Mouse (Mus musculus): ENCODE results near the gene Dcdc2b.

Dcdc2b gene

DNA sequence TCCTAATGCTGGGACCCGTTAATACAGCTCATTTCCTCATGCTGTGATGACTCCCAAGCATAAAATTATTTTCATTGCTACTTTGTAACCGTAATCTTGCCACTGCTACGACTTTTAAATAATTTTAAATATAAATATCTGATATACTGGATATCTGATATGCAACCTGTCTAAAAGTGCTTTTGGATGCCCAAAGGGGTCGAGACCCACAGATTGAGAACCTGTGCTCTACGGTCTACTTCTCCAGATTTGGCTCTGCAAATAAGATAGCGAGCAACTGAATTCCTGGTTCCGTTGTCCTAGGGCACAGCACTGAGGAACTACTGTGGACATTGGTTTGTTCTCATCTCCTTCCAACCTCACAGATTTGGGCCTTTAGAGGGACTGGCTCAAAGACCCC is 36.4 kb downstream of the Dcdc2b start:
- no peak for DNase-seq (ENCODE audit: low spot score)

DNA sequence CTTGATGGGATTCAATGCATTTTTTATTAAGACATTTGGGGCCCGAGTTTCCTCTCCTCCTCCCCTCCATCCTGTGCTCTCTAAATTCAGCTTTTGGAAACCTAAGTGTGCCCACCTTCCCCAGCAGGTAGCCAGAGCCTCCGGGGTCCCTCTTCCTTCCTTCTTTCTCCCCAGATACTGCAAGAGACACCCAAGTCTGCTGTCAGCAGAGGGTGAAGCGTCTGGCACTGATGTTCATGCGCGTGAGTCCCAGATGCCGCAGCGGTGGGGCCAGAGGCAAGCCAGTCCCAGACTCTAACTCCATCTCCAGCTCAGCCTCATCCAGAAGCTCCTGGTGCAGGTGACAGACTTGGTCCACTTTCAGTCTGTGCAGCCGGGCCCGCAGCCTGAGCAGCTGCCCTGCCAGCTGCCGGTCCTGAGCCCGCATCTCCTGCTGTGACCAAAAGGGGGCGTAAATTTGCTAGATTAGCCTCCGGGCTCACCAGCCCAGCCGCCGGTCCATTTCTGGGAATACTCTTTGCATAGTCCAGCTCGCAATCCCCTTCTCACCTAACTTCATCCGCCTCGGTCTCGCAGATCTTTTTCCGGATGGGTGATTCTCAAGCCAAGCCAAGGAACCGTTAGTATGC is 37.1 kb downstream of the Dcdc2b start:
- DNase-seq (ENCODE audit: low spot score), result peak; percentile 82

- DNase-seq (ENCODE audit: low spot score), result no peak
Measured at GRCm38 (mm10) chr4:129575171-129575844, 38.7 kb downstream of the Dcdc2b start.

GRCm38 (mm10) chr4:129573430-129573829 is 40.6 kb downstream of the Dcdc2b start, which contains the start of gene Lck:
Gene Lck, minus strand, starts transcription at chr4:129573641.
- DNase-seq (ENCODE audit: low spot score), result no peak

GRCm38 (mm10) chr4:129573093-129573370 is 41.0 kb downstream of the Dcdc2b start:
- DNase-seq (ENCODE audit: low spot score), result no peak

DNA sequence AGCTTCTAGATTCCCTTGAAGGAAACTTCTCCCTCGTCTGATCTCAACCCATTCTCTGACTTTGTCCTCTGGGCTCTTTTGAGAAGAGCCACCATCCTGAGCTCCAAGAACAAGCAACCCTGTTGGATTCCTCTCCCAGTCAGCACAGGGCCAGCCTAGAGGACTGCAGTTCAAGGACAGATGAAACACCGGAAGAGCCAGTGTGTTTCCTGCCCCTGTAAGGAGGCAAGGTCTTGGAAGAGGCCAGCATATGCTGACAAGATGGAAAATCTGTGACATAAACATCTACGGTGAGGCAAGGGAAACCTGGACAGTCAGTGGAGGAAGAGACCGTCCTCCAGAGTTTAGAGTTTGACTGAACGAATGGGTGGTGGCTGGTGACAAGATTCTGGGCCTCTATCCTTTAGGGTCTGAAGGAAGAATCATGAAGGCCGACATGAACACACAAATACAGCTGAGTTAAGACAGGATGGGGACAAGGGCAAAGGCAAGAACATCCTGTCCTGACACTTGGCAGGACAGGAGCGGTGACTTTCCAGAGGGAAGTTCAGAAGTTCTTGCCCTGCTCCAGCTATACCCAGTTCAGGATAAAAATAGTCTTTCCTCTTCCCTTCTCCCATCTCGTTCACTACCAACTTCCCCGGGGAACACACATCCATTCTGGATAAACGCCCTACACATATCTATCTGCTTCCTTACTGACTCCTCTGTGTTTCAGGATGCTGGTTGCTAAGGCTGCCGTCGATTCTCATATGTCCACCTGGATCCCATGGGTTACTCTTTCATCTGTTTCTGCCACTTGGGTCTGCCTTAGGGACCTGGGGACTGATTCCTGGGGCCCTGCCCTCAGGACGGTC is 41.6 kb downstream of the Dcdc2b start:
- DNase-seq (ENCODE audit: low spot score), result no peak

DNA sequence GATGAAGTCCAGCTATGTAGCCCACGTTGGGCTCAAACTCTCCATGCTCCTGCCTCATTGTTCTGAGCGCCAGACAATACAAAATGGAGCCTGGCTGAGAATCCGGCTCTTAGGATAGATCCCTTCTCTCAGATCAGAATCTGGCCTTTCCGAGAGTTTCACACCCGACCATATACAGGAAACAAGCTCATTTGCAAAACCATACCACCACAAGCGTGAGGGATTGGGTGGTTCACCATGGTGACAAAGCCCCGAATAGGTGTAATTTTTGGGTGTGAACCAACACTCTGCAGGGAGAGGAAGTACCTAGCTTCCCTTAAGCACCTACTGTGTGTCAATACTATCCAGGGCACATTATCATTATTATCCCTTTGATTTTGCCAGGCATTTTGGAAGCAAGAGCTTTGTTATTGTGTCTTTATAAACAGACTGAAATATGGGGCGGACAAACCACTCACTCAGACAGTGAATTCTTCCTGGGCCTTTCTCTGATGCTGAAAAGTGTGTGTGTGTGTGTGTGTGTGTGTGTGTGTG is 42.4 kb downstream of the Dcdc2b start:
- DNase-seq (ENCODE audit: low spot score), result no peak

GRCm38 (mm10) chr4:129570028-129570427 is 44.0 kb downstream of the Dcdc2b start:
- DNase-seq (ENCODE audit: low spot score), result no peak

- DNase-seq (ENCODE audit: low spot score), result no peak
Measured at GRCm38 (mm10) chr4:129568366-129568765, 45.7 kb downstream of the Dcdc2b start.

DNA sequence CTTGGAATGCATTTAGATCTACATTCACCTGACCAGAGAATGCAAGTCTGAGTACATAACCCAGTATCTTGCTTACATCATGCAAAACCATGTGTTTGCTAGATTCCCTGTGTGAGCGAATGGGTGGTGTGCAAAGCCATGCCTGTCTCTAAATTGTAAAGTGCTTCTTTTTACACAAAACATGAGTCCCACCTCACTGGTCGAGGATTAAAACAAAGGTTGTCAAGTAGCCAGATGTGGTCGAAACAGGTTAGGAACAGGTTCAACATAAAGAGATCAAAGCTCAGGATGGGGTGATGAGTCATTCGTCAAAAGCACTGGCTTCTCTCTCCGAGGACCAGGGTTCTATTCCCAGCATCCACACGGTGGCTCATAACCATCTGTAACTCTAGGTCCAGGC is 48.9 kb downstream of the Dcdc2b start:
- no peak for DNase-seq (ENCODE audit: low spot score)

GRCm38 (mm10) chr4:129563718-129564117 is 50.3 kb downstream of the Dcdc2b start:
- DNase-seq (ENCODE audit: low spot score), result peak; percentile 72

GRCm38 (mm10) chr4:129561184-129561583 is 52.9 kb downstream of the Dcdc2b start:
- no peak for DNase-seq (ENCODE audit: low spot score)

Data from embryo, embryonic 10 days (tissue).